Mouse (Mus musculus) midbrain, embryonic 14.5 days (tissue): ENCODE measurements around the gene Gm49336. TPM values are rescaled to one million over a fixed set of nuclear protein-coding genes. Genes with fewer than 3 reads are reported as not detected.

Experiments
- ATAC-seq: fragments of 200-750 bp; cut with Nextera tagmentation; 2 replicates; pipeline ENCODE4 v1.8.0; 2017; ENCODE audit warnings: moderate number of reproducible peaks, moderate library complexity; ENCODE audit not compliant: low FRiP score, low TSS enrichment
- DNase-seq: peaks from one replicate; pipeline ENCODE4 v3.0.0-alpha.2; 2015
- H3K27ac ChIP-seq: fragments of 300-500 bp; sonication (generic); replicated peaks from 2 replicates; pipeline ENCODE4 v1.5.1; 2014; ENCODE audit warnings: mild to moderate bottlenecking, low read depth, low read length, moderate library complexity
- H3K27me3 ChIP-seq: fragments of 300-500 bp; sonication (generic); 2 replicates; pipeline ENCODE4 v1.6.1; 2014; ENCODE audit warnings: low read length, control low read depth, mixed read lengths; ENCODE audit not compliant: control insufficient read depth, insufficient read depth
- H3K36me3 ChIP-seq: fragments of 300-500 bp; sonication (generic); 2 replicates; pipeline ENCODE4 v1.6.1; 2014; ENCODE audit warnings: low read length, control low read depth; ENCODE audit not compliant: control insufficient read depth, insufficient read depth
- H3K4me1 ChIP-seq: fragments of 300-500 bp; sonication (generic); 2 replicates; pipeline ENCODE4 v1.6.1; 2014; ENCODE audit warnings: mild to moderate bottlenecking, antibody characterized with exemption, low read length, control low read depth; ENCODE audit not compliant: control insufficient read depth, insufficient read depth
- H3K4me2 ChIP-seq: fragments of 300-500 bp; sonication (generic); 2 replicates; pipeline ENCODE4 v1.6.1; 2014; ENCODE audit warnings: mild to moderate bottlenecking, low read length, moderate library complexity
- H3K4me3 ChIP-seq: fragments of 300-500 bp; sonication (generic); replicated peaks from 2 replicates; pipeline ENCODE4 v1.5.1; 2014; ENCODE audit warnings: low read depth, low read length
- H3K9ac ChIP-seq: fragments of 300-500 bp; sonication (generic); replicated peaks from 2 replicates; pipeline ENCODE4 v1.6.1; 2014; ENCODE audit warnings: mild to moderate bottlenecking, low read length, moderate library complexity
- H3K9me3 ChIP-seq: fragments of 300-500 bp; sonication (generic); 2 replicates; pipeline ENCODE4 v1.6.1; 2016; ENCODE audit warnings: low read length, control low read depth, mixed read lengths; ENCODE audit not compliant: control insufficient read depth
- WGBS: fragments of 180-500 bp; shearing (Covaris S2); extraction: QIAGEN DNeasy Blood & Tissue Kit; methylation state at CpG from one replicate; pipeline ENCODE4 v1.1.7; 2014; 5-methylcytosine and 5-hydroxymethylcytosine counted together
- polyA plus RNA-seq: library from polyadenylated mRNA; unstranded; fragments of >200 nt; fragmentation: Nextera tagmentation; extraction: Ambion mirVana; gene quantifications from 2 replicates; pipeline ENCODE4 v1.2.1, GENCODE M21; 2014

The Gm49336 gene
- polyA plus RNA-seq, 1 experiment from 2014 or later = 76.9 TPM

GRCm38 (mm10) chr14:60214040-60214439 lies 37.3 kb downstream of the Gm49336 start:
- H3K4me3 ChIP-seq = no peak overlapping the region
- H3K27ac ChIP-seq = no peak overlapping the region
- H3K9me3 ChIP-seq = no peaks in the 10 kb centered on the region
- no peaks in the 10 kb centered on the region for H3K27me3 ChIP-seq
- ATAC-seq = no peak
- 86% methylated on average over 1 of the region's 1 CpGs for WGBS
- no peak overlapping the region for H3K4me2 ChIP-seq
- no peak overlapping the region for H3K9ac ChIP-seq
- no peaks in the 10 kb centered on the region for H3K4me1 ChIP-seq
- H3K36me3 ChIP-seq = no peaks in the 10 kb centered on the region; the same call in 1 of the 2 replicates
- DNase-seq = no peak

- Histone ChIP-seq H3K4me1 (no peaks in the 10 kb centered on the region), H3K4me2 (no peak overlapping the region), H3K4me3 (no peak overlapping the region), H3K27ac (no peak overlapping the region), H3K9ac (no peak overlapping the region), H3K36me3 (no peaks in the 10 kb centered on the region), H3K27me3 (no peaks in the 10 kb centered on the region), H3K9me3 (no peaks in the 10 kb centered on the region)
- ATAC-seq (no peak), DNase-seq (no peak)
- WGBS = 92% methylated on average over 7 of the region's 7 CpGs
Measured at GRCm38 (mm10) chr14:60209166-60209565, 42.1 kb downstream of the Gm49336 start.

GRCm38 (mm10) chr14:60204993-60205392 lies 46.3 kb downstream of the Gm49336 start:
- H3K9me3 ChIP-seq = no peaks in the 10 kb centered on the region
- no peak overlapping the region for H3K27ac ChIP-seq
- no peak overlapping the region for H3K4me3 ChIP-seq
- H3K27me3 ChIP-seq = no peaks in the 10 kb centered on the region
- WGBS = 93% methylated on average over 6 of the region's 6 CpGs
- ATAC-seq = no peak
- no peak overlapping the region for H3K9ac ChIP-seq
- no peaks in the 10 kb centered on the region for H3K36me3 ChIP-seq
- no peak overlapping the region for H3K4me2 ChIP-seq
- DNase-seq = no peak
- no peaks in the 10 kb centered on the region for H3K4me1 ChIP-seq

- Histone ChIP-seq H3K9ac (no peak within 1 kb of the TSS), H3K4me2 (no peak within 1 kb of the TSS), H3K4me1 (no peaks in the 10 kb centered on the region), H3K27ac (no peak within 1 kb of the TSS), H3K4me3 (no peak within 1 kb of the TSS), H3K36me3 (no peaks in the 10 kb centered on the region), H3K9me3 (no peaks in the 10 kb centered on the region), H3K27me3 (no peaks in the 10 kb centered on the region)
- ATAC-seq = no peak
- WGBS = 84% methylated on average over 7 of the region's 7 CpGs
- no peak for DNase-seq
Measured at GRCm38 (mm10) chr14:60196884-60197283, 54.4 kb downstream of the Gm49336 start, which contains the start of gene Atp8a2. TSS of gene Atp8a2 (minus strand) at chr14:60197179.

GRCm38 (mm10) chr14:60195999-60196398 lies 55.3 kb downstream of the Gm49336 start:
- no peak overlapping the region for H3K9ac ChIP-seq
- no peaks in the 10 kb centered on the region for H3K36me3 ChIP-seq
- no peak overlapping the region for H3K27ac ChIP-seq
- no peaks in the 10 kb centered on the region for H3K4me1 ChIP-seq
- WGBS = 86% methylated on average over 5 of the region's 5 CpGs
- no peak for DNase-seq
- no peak for ATAC-seq
- no peak overlapping the region for H3K4me3 ChIP-seq
- H3K4me2 ChIP-seq = no peak overlapping the region
- no peaks in the 10 kb centered on the region for H3K27me3 ChIP-seq
- no peaks in the 10 kb centered on the region for H3K9me3 ChIP-seq

GRCm38 (mm10) chr14:60194606-60195005 lies 56.7 kb downstream of the Gm49336 start:
- WGBS = 89% methylated on average over 1 of the region's 1 CpGs
- Histone ChIP-seq H3K9me3 (no peaks in the 10 kb centered on the region), H3K4me2 (no peak overlapping the region), H3K36me3 (no peaks in the 10 kb centered on the region), H3K9ac (no peak overlapping the region), H3K27ac (no peak overlapping the region), H3K27me3 (no peaks in the 10 kb centered on the region), H3K4me3 (no peak overlapping the region), H3K4me1 (no peaks in the 10 kb centered on the region)
- DNase-seq = no peak
- no peak for ATAC-seq

- H3K4me2 ChIP-seq = no peak overlapping the region
- H3K4me3 ChIP-seq = no peak overlapping the region
- DNase-seq (no peak), ATAC-seq (no peak)
- H3K36me3 ChIP-seq = no peaks in the 10 kb centered on the region
- H3K9ac ChIP-seq = no peak overlapping the region
- WGBS = 70% methylated on average over 5 of the region's 5 CpGs
- H3K9me3 ChIP-seq = no peaks in the 10 kb centered on the region
- no peaks in the 10 kb centered on the region for H3K4me1 ChIP-seq
- H3K27ac ChIP-seq = no peak overlapping the region
- no peaks in the 10 kb centered on the region for H3K27me3 ChIP-seq
Measured at GRCm38 (mm10) chr14:60189771-60190170, 61.5 kb downstream of the Gm49336 start.

GRCm38 (mm10) chr14:60188201-60188825 lies 63.0 kb downstream of the Gm49336 start:
- Histone ChIP-seq H3K4me3 (no peak overlapping the region), H3K27me3 (no peaks in the 10 kb centered on the region), H3K4me1 (no peaks in the 10 kb centered on the region), H3K4me2 (no peak overlapping the region), H3K9ac (no peak overlapping the region), H3K36me3 (no peaks in the 10 kb centered on the region), H3K27ac (no peak overlapping the region), H3K9me3 (no peaks in the 10 kb centered on the region)
- no peak for DNase-seq
- WGBS = 89% methylated on average over 5 of the region's 5 CpGs
- ATAC-seq = no peak

GRCm38 (mm10) chr14:60181306-60181705 lies 70.0 kb downstream of the Gm49336 start:
- Histone ChIP-seq H3K27me3 (no peaks in the 10 kb centered on the region), H3K27ac (no peak overlapping the region), H3K4me2 (no peak overlapping the region), H3K9ac (no peak overlapping the region), H3K4me1 (0 out of 2 replicates have a peak, but pooled peaks cover 10% of the 10 kb centered on the region), H3K36me3 (0 out of 2 replicates have a peak, but pooled peaks cover 4% of the 10 kb centered on the region), H3K4me3 (no peak overlapping the region), H3K9me3 (no peaks in the 10 kb centered on the region)
- DNase-seq (no peak), ATAC-seq (no peak)
- WGBS = 97% methylated on average over 2 of the region's 2 CpGs
